Mouse (Mus musculus) neural tube, embryonic 12.5 days (tissue): ENCODE measurements around the gene Agtrap. TPM values are rescaled to one million over a fixed set of nuclear protein-coding genes. Genes with fewer than 3 reads are reported as not detected.

Experiments used
- ATAC-seq: fragments of 200-750 bp; cut with Nextera tagmentation; 2 replicates; pipeline ENCODE4 v1.8.0; 2017; ENCODE audit warnings: low read depth, mild to moderate bottlenecking, moderate TSS enrichment, moderate library complexity; ENCODE audit not compliant: low FRiP score
- H3K27ac ChIP-seq: fragments of 300-500 bp; sonication (generic); 2 replicates; pipeline ENCODE4 v1.5.1; 2016
- H3K27me3 ChIP-seq: fragments of 300-500 bp; sonication (generic); replicated peaks from 2 replicates; pipeline ENCODE4 v1.6.1; 2016; ENCODE audit warnings: mild to moderate bottlenecking
- H3K36me3 ChIP-seq: fragments of 300-500 bp; sonication (generic); 2 replicates; pipeline ENCODE4 v1.6.1; 2016; ENCODE audit warnings: mild to moderate bottlenecking
- H3K4me1 ChIP-seq: fragments of 300-500 bp; sonication (generic); 2 replicates; pipeline ENCODE4 v1.6.1; 2016
- H3K4me2 ChIP-seq: fragments of 300-500 bp; sonication (generic); replicated peaks from 2 replicates; pipeline ENCODE4 v1.6.1; 2016; ENCODE audit warnings: mild to moderate bottlenecking
- H3K4me3 ChIP-seq: fragments of 300-500 bp; sonication (generic); 2 replicates; pipeline ENCODE4 v1.5.1; 2016
- H3K9ac ChIP-seq: fragments of 300-500 bp; sonication (generic); 2 replicates; pipeline ENCODE4 v1.6.1; 2016; ENCODE audit warnings: mild to moderate bottlenecking
- H3K9me3 ChIP-seq: fragments of 300-500 bp; sonication (generic); 2 replicates; pipeline ENCODE4 v1.6.1; 2016; ENCODE audit warnings: mild to moderate bottlenecking
- WGBS: fragments of 180-500 bp; shearing (Covaris S2); methylation state at CpG from one replicate; pipeline ENCODE4 v1.1.7; 2016; 5-methylcytosine and 5-hydroxymethylcytosine counted together
- polyA plus RNA-seq: library from polyadenylated mRNA; unstranded; fragments of >200 nt; fragmentation: Nextera tagmentation; extraction: Ambion mirVana; gene quantifications from 2 replicates; pipeline ENCODE4 v1.2.1, GENCODE M21; 2016

Gene Agtrap
- polyA plus RNA-seq, 1 experiment from 2014 or later = 10.2 TPM

DNA sequence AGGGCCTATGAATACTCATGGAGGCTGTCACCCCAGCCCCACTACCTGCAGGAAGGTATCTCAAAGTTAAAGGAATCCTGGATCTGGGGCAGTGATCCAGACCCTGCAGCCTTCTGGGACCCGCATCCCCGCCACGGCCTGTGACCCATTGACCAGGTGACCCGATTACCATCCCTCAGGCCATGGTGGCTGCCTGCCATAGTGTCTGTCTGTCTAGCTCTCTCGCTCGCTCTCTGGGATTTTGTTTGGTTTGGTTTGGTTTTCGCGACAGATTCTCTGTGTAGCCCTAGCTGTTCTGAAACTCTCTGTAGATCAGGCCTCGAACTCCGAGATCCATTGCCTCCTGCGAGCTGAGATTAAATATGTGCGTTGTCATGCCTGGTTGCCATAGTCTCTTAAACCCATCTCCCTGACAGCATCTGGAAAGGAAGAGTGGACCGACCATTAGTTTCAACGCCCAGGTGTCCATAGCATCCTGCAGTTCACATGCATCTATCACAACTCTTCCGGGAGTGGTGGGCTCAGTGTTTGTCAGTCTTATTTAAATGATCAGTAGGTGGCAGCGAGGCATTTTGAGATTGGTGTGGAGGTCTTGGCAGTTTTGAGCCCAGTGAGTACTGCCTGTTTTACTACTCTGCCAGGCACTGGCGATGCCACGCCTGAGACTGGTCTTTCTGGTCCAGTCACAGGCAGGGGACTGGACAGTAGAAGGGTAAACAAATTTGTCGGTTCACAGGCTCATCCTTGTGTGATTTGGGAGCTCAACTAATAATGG, 48.4 kb downstream of the Agtrap start:
- peak overlapping the region; percentile 87 for H3K4me3 ChIP-seq
- peak overlapping the region; percentile 89 for H3K4me2 ChIP-seq
- H3K4me1 ChIP-seq = peaks cover 49% of the 10 kb centered on the region

GRCm38 (mm10) chr4:148038600-148039253, 49.1 kb downstream of the Agtrap start, which contains the start of the genes Clcn6 and Mthfr:
Gene Clcn6, minus strand, starts transcription at chr4:148038821.
Gene Mthfr, plus strand, starts transcription at chr4:148039077.
- Histone ChIP-seq H3K4me1 (peaks cover 49% of the 10 kb centered on the region), H3K9me3 (no peaks in the 10 kb centered on the region), H3K27me3 (no peaks in the 10 kb centered on the region), H3K4me3 (peak within 1 kb of the TSS; percentile 87), H3K9ac (peak within 1 kb of the TSS; percentile 76), H3K27ac (peak within 1 kb of the TSS; percentile 77), H3K4me2 (peak within 1 kb of the TSS; percentile 89), H3K36me3 (peaks cover 27% of the 10 kb centered on the region)
- WGBS = under 1% methylated on average over 50 of the region's 54 CpGs
- ATAC-seq = peak; percentile 94

More for the DNA sequence above, 48.4 kb downstream of the Agtrap start:
- H3K9me3 ChIP-seq = no peaks in the 10 kb centered on the region
- H3K36me3 ChIP-seq = peaks cover 31% of the 10 kb centered on the region
- H3K27me3 ChIP-seq = no peaks in the 10 kb centered on the region
- H3K27ac ChIP-seq = peak overlapping the region; percentile 53; the same call in 1 of the 2 replicates
- peak overlapping the region; percentile 67 for H3K9ac ChIP-seq
- 21% methylated on average over 19 of the region's 19 CpGs for WGBS
- no peak; the same call in 1 of the 2 replicates for ATAC-seq

GRCm38 (mm10) chr4:148038079-148038599, 49.7 kb downstream of the Agtrap start:
- H3K27ac ChIP-seq = peak overlapping the region; percentile 77

GRCm38 (mm10) chr4:148035440-148035839, 52.4 kb downstream of the Agtrap start:
- Histone ChIP-seq H3K27me3 (no peaks in the 10 kb centered on the region), H3K4me3 (no peak overlapping the region), H3K9ac (no peak overlapping the region), H3K4me1 (peaks cover 20% of the 10 kb centered on the region), H3K9me3 (no peaks in the 10 kb centered on the region), H3K27ac (no peak overlapping the region), H3K36me3 (peaks cover 20% of the 10 kb centered on the region; the same call in 1 of the 2 replicates), H3K4me2 (no peak overlapping the region)
- WGBS = 89% methylated on average over 3 of the region's 3 CpGs
- ATAC-seq = no peak

More at GRCm38 (mm10) chr4:148038079-148038599, 49.7 kb downstream of the Agtrap start:
- Histone ChIP-seq H3K9me3 (no peaks in the 10 kb centered on the region), H3K4me3 (peak overlapping the region; percentile 87), H3K4me2 (peak overlapping the region; percentile 63), H3K36me3 (peaks cover 26% of the 10 kb centered on the region), H3K27me3 (no peaks in the 10 kb centered on the region), H3K9ac (peak overlapping the region; percentile 76), H3K4me1 (peaks cover 47% of the 10 kb centered on the region)
- ATAC-seq = no peak
- 7% methylated on average over 26 of the region's 26 CpGs for WGBS

GRCm38 (mm10) chr4:148033858-148034410, 53.9 kb downstream of the Agtrap start:
- Histone ChIP-seq H3K36me3 (peaks cover 27% of the 10 kb centered on the region), H3K9ac (no peak overlapping the region), H3K27me3 (no peaks in the 10 kb centered on the region), H3K4me3 (no peak overlapping the region), H3K9me3 (no peaks in the 10 kb centered on the region), H3K4me1 (peaks cover 7% of the 10 kb centered on the region), H3K4me2 (no peak overlapping the region), H3K27ac (no peak overlapping the region)
- ATAC-seq = no peak
- 59% methylated on average over 7 of the region's 7 CpGs for WGBS

DNA sequence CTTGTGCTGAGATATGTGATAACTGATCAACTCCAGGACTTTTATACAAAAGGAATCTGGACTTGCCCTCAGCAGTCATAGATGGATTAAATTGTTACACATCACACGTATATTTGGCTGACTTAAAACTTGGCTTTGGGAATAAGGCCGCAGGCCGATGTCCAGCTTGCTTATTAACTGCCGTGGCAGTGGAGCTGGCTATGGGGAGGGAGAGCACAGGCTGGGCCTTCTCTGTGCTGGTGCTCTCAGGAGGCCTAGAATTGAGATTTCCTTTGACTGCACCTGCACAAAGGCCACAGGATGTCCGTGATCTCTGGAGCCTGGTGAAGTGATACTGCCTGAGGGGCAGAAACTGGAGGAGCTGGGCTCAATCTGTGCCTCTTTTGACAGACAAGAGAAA, 57.3 kb downstream of the Agtrap start:
- peaks cover 50% of the 10 kb centered on the region for H3K36me3 ChIP-seq
- ATAC-seq = no peak
- H3K9me3 ChIP-seq = no peaks in the 10 kb centered on the region
- H3K27ac ChIP-seq = no peak overlapping the region
- no peak overlapping the region for H3K4me3 ChIP-seq
- no peaks in the 10 kb centered on the region for H3K4me1 ChIP-seq
- H3K4me2 ChIP-seq = no peak overlapping the region
- H3K9ac ChIP-seq = no peak overlapping the region
- WGBS = 91% methylated on average over 5 of the region's 5 CpGs
- H3K27me3 ChIP-seq = no peaks in the 10 kb centered on the region

- H3K9me3 ChIP-seq = no peaks in the 10 kb centered on the region
- H3K36me3 ChIP-seq = peaks cover 52% of the 10 kb centered on the region
- H3K27ac ChIP-seq = no peak overlapping the region
- 94% methylated on average over 7 of the region's 7 CpGs for WGBS
- no peak overlapping the region for H3K4me2 ChIP-seq
- H3K27me3 ChIP-seq = no peaks in the 10 kb centered on the region
- H3K4me3 ChIP-seq = no peak overlapping the region
- H3K4me1 ChIP-seq = no peaks in the 10 kb centered on the region
- no peak overlapping the region for H3K9ac ChIP-seq
- ATAC-seq = no peak
Observed at GRCm38 (mm10) chr4:148029297-148029696, 58.5 kb downstream of the Agtrap start.

Other genes starting within 250 kb of the Agtrap start
- gene Zfp933, start 239.7 kb downstream of the Agtrap start, polyA plus RNA-seq = 4.1 and 6.2 TPM in 2 replicates
- gene Miip, start 219.2 kb downstream of the Agtrap start, polyA plus RNA-seq = 52.2 and 53.4 TPM in 2 replicates
- gene Fv1, start 219.1 kb downstream of the Agtrap start, polyA plus RNA-seq = 15.3 and 15.7 TPM in 2 replicates
- 65.1 and 67.1 TPM in 2 replicates for gene Mfn2, start 183.3 kb downstream of the Agtrap start, polyA plus RNA-seq
- gene Plod1, start 151.3 kb downstream of the Agtrap start, polyA plus RNA-seq = 33.9 and 35.4 TPM in 2 replicates
- 24.4 and 27.2 TPM in 2 replicates for gene 2510039O18Rik, start 147.1 kb downstream of the Agtrap start, polyA plus RNA-seq
- 0.45 TPM in 1 of 2 replicates, not detected in the other for gene Nppb, start 102.2 kb downstream of the Agtrap start, polyA plus RNA-seq
- 3.1 and 5.0 TPM in 2 replicates for gene Nppa, start 87.3 kb downstream of the Agtrap start, polyA plus RNA-seq
- gene Clcn6, start 49.2 kb downstream of the Agtrap start, polyA plus RNA-seq = 26.6 and 29.1 TPM in 2 replicates
- gene Mthfr, start 49.0 kb downstream of the Agtrap start, polyA plus RNA-seq = 27.8 and 30.7 TPM in 2 replicates
- 89.3 and 90.6 TPM in 2 replicates for gene Mad2l2, start 42.4 kb upstream of the Agtrap start, polyA plus RNA-seq
- 11.8 and 12.4 TPM in 2 replicates for gene Draxin, start 42.7 kb upstream of the Agtrap start, polyA plus RNA-seq
- gene Fbxo6, start 64.1 kb upstream of the Agtrap start, polyA plus RNA-seq = 13.9 and 16.1 TPM in 2 replicates
- gene Fbxo44, start 72.5 kb upstream of the Agtrap start, polyA plus RNA-seq = 79.5 and 82.3 TPM in 2 replicates
- 2.7 and 4.0 TPM in 2 replicates for gene Fbxo2, start 72.6 kb upstream of the Agtrap start, polyA plus RNA-seq
- gene Disp3, start 199.9 kb upstream of the Agtrap start, polyA plus RNA-seq = 17.7 and 21.3 TPM in 2 replicates